Mouse (Mus musculus) layer of hippocampus, adult 11-12 months (tissue): ENCODE results near the gene Xrcc6.
A peak's percentile ranks its signal among the peaks of the same experiment; 100 is the strongest.

Experiments used
- DNase-seq: peaks from one replicate; pipeline ENCODE4 v3.0.0; 2022; ENCODE audit warnings: low spot score

Gene Xrcc6

DNA sequence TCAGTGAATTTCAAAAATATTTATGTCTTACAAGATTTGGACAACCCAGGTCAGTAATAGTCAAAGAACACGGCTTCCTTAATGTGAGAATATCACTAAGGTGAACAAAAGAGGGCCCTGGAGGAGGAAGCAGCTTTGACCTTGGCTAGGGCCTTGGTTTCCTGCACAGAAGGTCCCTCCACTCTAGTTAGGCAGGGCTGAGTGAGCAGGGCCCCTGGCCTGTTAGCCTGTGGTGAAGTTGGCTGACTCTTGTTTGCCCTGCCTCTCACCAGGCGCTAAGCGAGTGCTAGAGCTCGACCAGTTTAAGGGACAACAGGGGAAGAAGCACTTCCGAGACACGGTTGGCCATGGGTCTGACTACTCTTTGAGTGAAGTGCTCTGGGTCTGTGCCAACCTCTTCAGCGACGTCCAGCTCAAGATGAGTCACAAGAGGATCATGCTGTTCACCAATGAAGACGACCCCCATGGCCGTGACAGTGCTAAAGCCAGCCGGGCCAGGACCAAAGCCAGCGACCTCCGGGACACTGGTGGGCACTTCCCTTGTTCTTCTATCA lies 35.0 kb downstream of the Xrcc6 start:
- no peak for DNase-seq

DNA sequence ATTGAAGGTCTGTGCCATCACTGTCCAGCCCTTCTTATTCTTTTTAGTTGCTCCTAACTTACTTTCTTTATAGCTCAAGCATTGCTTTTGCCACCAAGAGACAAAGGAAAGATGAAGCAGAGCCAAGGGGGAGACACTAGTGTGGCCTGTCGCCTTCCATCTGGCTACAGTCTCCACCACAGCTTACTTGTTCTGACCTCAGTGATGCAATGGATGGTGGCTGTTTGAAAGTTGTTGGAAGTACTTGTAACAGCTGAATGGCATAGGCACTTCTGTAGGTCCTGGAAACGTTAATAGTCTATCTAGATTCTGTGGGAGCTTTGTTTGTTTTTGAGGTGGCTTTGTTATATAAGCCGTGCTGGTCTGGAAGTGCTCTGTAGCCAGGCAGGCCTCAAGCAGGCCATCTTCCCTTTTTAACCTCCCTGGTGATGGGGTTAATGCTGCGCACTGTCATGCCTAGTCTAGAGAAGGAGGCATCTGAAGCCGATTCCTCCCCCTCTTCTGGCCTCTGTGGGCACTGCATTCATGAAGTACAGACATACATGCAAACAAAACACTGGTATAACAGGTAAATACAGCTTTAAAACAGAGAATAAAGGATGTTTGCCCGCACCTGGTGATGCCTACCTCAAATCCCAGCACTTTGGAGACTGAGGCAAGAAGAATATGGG lies 36.5 kb downstream of the Xrcc6 start:
- DNase-seq: no peak

DNA sequence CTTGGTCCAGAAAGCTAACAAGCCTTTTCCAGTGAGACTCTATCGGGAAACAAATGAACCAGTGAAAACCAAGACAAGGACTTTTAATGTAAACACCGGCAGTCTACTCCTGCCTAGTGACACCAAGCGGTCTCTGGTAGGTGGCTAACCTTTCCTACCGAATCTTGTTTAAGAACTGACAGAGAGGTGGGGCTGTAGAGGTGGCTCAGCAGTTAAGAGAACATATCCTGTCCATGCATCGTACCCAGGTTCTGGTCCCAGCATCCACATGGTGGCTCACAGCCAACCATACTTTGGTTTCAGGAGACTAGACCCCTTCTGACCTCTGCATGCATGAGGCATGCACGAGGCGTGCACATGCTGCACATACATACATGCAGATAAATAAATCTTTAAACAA lies 39.6 kb downstream of the Xrcc6 start:
- DNase-seq: no peak

DNA sequence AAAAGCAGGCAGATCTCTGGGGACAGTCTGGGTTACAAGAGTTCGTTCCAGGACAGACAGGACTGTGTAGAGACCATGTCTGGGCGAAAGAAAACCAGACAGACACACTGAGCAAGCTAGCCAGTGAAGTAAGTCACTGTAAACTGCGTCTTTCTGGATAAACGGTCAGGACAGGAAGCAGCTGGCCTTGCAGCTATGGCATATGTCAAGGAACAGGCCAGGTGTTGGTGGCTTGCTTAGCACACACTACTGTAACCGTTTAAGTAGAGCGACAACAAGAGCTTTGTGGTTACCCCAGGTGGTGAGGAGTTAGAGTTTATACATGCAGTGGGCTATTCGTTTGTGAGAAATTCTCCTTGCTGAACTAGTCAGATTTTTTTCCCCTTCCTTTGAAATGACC lies 40.1 kb downstream of the Xrcc6 start:
- DNase-seq: no peak

DNA sequence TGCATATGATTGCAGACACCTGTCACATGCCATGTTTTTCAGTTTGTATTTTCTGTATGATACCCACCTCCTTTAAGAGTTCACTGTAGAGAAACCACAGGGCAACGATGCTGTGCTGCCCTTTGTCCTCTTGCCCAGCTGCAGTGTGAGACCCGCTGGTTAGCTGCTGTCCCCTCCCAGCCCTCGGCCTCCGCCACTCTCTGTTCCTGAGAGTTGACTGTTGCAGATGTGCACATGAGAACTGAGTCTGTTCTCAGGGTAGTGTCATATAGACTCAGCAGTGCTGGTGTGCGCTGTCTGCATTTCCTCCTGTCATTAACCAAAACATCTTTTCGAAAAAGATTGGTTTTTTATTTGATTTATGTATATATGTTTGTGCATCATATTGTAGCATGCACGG lies 44.8 kb downstream of the Xrcc6 start:
- DNase-seq: no peak

- DNase-seq: no peak
These were observed 46.1 kb downstream of the Xrcc6 start, which contains the start of gene Desi1 for GRCm38 (mm10) chr15:82033762-82034161. Desi1 (minus strand) TSS chr15:82033862.

DNA sequence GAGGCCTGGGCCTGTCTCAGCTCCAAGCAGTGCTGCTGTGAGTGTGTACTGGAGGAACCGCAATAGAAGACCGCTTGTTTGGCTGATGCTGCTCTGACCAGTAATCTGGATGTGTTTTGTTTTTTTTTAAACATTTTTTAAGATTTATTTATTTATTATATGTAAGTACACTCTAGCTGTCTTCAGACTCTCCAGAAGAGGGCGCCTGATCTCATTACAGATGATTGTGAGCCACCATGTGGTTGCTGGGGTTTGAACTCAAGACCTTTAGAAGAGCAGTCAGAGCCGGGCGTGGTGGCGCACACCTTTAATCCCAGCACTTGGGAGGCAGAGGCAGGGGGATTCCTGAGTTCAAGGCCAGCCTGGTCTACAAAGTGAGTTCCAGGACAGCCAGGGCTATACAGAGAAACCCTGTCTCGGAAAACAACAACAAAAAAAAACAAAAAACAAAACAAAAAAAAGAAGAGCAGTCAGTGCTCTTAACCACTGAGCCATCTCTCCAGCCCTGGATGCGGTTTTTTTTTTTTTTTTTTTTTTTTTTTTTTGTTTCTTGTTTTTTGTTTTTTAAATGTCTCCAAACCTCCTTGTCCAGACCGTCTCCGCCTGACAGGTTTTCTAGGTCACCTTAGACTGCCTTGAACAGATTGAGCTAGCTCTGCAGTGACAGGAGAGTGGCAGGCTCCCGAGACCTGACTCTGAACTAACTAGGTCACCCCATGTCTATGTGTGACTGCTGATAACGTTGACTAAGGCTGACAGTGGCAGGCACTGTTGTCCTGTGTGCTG lies 48.5 kb downstream of the Xrcc6 start:
- DNase-seq: no peak

DNA sequence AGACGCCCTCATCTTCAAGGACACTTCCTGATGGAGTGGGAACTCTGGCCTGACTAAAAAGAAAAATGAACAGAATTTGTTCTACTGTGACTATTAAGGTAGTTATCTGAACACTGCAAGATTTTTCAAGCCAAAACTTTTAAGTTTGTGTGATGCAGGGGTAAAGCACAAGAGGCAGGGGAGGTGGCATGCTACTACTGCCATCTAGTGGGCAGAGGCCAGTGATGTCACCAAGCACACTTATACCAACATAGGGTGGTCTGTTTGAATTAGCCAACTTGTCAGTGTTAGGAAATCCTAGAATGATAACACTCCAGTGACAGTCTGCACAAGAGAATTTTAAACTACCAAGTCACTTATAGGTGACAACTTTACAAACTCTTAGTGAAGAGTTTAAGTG lies 53.0 kb downstream of the Xrcc6 start:
- DNase-seq: peak; percentile 62

DNA sequence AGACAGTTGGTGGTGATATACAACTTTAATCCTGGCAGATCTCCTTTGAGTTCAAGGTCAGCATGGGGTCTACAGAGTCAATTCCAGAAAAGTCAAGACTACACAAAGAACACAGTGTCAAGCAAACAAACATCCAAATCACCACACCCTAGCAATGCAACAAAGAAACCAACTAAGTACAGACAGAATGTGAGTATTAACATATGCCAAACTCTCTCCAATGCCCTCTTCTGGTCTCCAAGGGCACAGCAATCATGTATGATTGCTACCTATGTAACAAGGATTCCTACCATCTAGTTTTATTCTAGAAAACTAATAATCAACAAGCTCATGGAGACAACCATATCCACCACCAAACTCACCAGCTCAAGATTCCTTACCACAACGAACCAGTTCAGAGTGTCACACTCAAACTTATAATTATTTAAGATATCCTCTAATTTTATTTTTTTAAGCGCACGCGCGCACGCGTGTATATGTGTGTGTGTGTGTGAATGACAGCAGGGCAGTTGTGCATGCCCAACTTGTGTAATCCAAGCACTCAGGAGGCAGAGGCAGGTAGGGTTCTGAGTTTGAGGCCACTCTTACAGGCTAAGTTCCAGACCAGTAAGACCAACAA lies 56.6 kb downstream of the Xrcc6 start:
- DNase-seq: no peak

DNA sequence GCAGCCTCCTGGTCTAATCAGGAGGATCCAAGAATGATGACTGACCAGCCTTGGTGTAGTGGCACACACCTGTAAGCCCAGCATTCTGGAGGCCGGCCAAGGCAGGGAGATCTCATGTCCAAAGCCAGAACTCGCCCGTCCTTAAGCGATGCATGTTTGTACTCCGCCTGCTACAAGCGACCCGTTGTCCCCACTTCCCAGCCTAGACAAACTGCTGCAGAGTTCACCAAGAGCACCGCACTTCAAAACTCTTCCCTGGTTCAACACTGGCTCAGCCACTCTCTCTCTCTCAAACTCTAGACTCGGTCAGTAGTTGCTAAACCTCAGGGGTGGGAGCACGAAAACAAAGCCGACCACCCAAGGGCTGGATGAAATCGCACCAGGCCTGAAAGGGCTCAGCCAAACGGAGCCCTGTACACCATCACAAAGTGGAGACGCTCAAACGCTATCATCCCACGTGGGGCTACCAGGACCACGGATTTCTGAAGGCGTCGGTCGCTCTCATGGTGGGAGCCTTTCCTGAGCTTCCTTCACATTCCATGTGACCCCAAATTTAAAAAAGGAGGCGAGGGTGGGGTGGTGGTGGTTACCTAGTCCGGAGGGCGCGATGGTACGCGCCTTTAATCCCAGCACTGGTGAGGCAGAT lies 58.7 kb downstream of the Xrcc6 start:
- DNase-seq: peak; percentile 32

DNA sequence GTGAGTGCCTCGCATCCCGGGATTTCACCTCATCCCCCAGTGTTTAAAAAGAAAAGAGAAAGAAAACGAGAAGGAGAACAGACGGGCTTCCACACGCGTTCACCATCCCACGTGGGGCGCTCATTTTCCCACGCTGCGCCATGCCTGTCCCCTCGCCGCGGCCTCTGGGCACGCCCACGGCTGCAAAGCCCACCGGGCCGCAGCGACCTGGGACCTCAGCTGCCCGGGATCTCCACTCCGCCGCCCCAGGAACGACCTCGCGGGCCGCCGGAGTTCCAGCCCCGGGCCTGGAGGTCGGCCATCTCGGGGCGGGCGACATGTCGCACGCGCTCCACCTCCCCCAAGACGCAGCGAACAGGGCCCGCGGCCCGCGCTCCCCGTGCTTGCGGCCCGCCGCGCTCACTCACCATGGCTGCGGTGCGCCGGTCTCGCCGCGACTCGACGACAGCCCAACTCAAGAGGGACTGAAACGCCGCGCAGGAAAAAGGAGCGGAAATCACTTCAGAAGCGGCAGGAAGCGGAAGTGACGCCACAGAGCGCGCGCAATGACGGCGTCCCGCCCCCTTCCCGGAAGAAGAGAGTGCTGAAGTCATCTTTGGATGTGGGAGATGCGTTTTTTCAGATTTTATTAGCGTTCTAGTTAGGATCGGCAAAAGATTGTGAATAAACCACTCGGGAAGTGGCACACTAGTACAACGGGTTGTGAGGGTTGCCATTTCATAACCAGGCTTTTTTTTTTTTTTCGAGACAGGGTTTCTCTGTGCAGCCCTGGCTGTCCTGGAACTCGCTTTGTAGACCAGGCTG lies 59.6 kb downstream of the Xrcc6 start, which contains the start of gene Snu13:
Snu13 (minus strand) TSS at position 519 of the 804 bp plus-strand sequence.
- DNase-seq: peak; percentile 91

DNA sequence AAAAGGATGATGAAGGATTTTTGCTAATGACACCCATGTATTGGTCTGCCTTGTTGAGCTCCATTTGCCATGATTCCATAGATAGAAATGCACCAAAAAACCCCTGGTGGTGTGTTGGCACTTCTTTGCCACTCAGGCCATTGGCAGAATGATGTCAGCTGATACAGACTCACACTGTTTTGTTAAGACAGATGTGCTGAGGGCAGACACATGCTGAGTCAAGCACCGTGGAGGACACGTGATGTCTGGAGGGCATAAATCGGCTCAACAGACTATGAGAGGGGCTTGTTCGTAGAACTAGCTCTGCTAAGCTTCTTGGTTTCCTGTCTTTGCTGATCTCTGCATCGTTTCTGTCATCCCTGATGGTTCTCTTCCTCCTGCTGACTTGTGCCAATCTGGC lies 64.9 kb downstream of the Xrcc6 start:
- DNase-seq: no peak

GRCm38 (mm10) chr15:82058719-82059201 lies 71.1 kb downstream of the Xrcc6 start, which contains the start of gene 4930407I10Rik:
4930407I10Rik (plus strand) TSS chr15:82059151.
- no peak for DNase-seq

- DNase-seq: no peak
These were observed 76.3 kb downstream of the Xrcc6 start for GRCm38 (mm10) chr15:82063909-82064308.

- DNase-seq: peak; percentile 90
These were observed 77.9 kb downstream of the Xrcc6 start for GRCm38 (mm10) chr15:82065511-82065910.

DNA sequence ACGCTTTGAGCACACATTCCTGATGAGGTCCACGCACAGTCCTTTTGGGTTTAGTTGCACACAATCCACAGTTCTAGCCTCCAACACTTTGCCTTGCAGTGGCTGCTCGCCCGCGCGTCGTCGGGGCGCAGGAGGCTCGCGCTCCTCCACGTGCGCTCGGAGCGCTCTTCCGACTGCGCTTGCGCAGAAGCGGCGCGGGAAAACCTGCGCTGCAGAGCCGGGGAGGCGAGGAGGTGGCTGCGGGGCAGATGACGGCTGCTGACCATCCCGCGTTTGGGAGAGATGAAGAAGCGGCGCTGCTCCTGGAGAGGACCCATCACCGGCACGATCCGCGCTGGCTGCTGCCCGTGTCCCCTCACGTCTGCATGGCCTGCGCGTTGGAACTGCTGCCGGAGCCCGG lies 82.3 kb downstream of the Xrcc6 start, which contains the start of gene Mei1:
Mei1 (plus strand) TSS at position 99 of the 400 bp plus-strand sequence.
- no peak for DNase-seq

DNA sequence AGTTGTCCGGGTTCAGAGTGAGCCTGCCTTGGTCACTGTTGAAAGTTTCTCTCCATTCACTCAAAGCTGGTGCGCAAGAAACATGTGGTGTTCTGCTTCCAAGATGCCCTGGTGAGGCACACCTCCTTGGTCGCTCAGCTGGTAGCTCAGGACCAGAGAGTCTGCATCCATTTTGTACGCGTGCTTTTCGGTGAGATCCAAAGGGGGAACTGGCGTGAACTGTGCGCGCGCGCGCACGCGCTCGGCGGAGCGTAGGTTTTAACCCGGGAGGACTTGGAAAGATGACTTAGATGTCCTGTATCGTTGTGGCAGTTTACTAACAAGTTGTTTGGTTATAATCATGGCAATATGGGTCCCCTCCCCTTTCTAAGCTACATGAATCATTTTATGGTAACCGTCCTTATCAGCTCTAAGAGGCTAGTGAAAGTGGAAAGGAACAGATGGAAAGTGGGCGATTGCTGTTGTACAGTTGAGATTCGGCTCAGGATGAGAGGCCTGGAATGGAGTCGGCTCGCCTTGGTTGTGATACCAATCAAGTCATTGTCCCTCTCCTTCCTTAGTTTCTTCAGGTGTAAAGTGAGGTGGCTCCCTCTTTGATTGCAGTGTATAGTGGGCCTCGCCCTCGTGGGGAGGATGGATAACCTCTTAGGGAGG lies 84.3 kb downstream of the Xrcc6 start:
- DNase-seq: no peak

DNA sequence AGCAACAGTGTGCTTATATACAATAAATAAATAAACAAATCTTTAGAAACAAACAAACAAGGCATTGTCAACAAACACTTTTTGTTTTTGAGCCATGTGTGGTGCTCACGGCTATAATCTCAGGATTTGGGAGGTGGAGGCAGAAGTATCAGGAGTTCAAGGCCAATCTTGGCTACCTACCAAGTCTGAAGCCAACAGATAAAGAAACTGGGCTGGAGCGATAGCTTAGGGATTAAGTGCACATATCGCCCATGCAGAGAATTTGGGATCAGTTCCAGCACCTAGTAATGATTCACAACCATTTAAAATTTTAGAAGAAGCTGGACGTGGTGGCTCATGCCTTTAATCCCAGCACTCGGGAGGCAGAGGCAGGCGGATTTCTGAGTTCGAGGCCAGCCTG lies 85.9 kb downstream of the Xrcc6 start:
- DNase-seq: no peak

DNA sequence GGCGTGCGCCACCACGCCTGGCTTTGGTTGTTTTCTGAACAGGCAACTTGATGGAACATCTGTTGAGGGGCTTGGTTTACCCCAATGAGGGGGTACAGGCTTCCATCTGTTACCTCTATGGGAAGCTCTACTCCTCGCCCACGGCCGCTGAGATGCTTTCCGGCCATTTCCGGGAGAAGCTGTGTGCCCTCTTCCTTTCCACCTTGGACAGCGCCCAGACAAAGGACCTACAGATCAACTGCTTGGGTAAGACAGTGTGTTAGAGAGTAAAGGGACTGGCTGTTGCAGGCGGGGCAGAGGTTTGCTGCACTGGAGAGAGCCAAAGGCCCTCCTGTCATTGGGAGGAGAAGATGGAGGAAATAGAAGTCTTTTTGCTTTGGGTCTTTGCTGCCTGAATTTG lies 92.2 kb downstream of the Xrcc6 start:
- DNase-seq: no peak

- DNase-seq: peak; percentile 70
These were observed 93.5 kb downstream of the Xrcc6 start for GRCm38 (mm10) chr15:82081161-82081560.

DNA sequence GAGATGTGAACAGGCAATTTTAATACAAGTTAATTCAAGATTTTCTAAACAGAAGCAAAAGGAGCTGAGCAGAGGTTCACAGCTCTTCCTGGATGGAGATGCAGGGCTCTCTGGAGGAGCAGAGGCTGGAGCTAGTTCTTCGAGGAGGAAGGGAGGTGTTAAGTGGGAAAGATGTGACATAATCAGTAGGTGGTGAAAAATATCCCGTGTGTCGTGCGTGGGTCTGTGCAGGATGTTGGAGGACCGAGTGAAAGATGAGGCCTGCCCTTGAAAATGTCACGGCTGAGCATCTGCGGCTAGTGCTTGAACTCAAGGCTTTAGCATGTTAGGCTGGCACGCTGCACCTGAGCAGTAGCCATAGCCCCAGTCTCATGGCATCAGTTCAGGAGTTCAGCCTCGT lies 98.0 kb downstream of the Xrcc6 start:
- no peak for DNase-seq
